Comparison of ENCODE assay signal across 41 mouse cellular contexts in genomic region chr14:75696096-75696495, GRCm38 (mm10). TPM values are rescaled to one million over a fixed set of nuclear protein-coding genes. Genes with fewer than 3 reads are reported as not detected.
DNase-seq lines count a peak whose midpoint lies in the region; ATAC-seq and TF ChIP-seq lines count a peak whose summit lies in the region.
"Had no signal": no experiment of that assay in that cellular context is flagged by ENCODE, and none has a peak within 500 bp of the region (broad histone marks: within the 10 kb centered on the region; RNA-seq: fewer than 3 reads in every experiment).

No protein-coding gene starts in this region.

- no peaks in the 10 kb centered on the region for H3K4me1 ChIP-seq in kidney, adult 2 months (ENCODE audit: control insufficient read depth, insufficient read depth, low read length)
- no peaks in the 10 kb centered on the region for H3K4me1 ChIP-seq in kidney, embryonic 16.5 days (ENCODE audit: insufficient read depth, low read length)
- H3K4me1 ChIP-seq: embryonic facial prominence, embryonic 13.5 days; forebrain, embryonic 12.5 days; hindbrain, embryonic 13.5 days; limb, embryonic 12.5 days; liver, embryonic 15.5 days; midbrain, embryonic 10.5 days; midbrain, embryonic 15.5 days; neural tube, embryonic 15.5 days had no signal

- no peak for TF ChIP-seq POLR2A in kidney, adult 2 months (IDR thresholded peaks at IDR 0.05; ENCODE audit: low read depth, low read length)

- no peak overlapping the region for H3K4me2 ChIP-seq in kidney, embryonic 16.5 days (replicated peaks; ENCODE audit: low read depth, low read length)
- H3K4me2 ChIP-seq: embryonic facial prominence, embryonic 13.5 days; forebrain, embryonic 12.5 days; heart, embryonic 11.5 days; hindbrain, embryonic 13.5 days; limb, embryonic 12.5 days; liver, embryonic 15.5 days; lung, embryonic 14.5 days; midbrain, embryonic 15.5 days; neural tube, embryonic 15.5 days had no signal

- no peak overlapping the region for H3K27ac ChIP-seq in kidney, adult 2 months (ENCODE audit: insufficient read depth, low read depth, low read length)
- no peak overlapping the region for H3K27ac ChIP-seq in kidney, embryonic 16.5 days (ENCODE audit: low read length)
- H3K27ac ChIP-seq: embryonic facial prominence, embryonic 13.5 days; forebrain, embryonic 12.5 days; hindbrain, embryonic 13.5 days; limb, embryonic 12.5 days; liver, embryonic 15.5 days; midbrain, embryonic 10.5 days; midbrain, embryonic 15.5 days; neural tube, embryonic 15.5 days had no signal

- no peak overlapping the region for H3K9ac ChIP-seq in kidney, embryonic 16.5 days (replicated peaks; ENCODE audit: low read length)
- H3K9ac ChIP-seq: embryonic facial prominence, embryonic 13.5 days; forebrain, embryonic 12.5 days; hindbrain, embryonic 13.5 days; limb, embryonic 12.5 days; liver, embryonic 15.5 days; lung, embryonic 14.5 days; midbrain, embryonic 15.5 days; neural tube, embryonic 15.5 days had no signal

- ATAC-seq in kidney, embryonic 16.5 days (ENCODE audit: low FRiP score, low TSS enrichment): no peak
- ATAC-seq: activated CD4-positive, CD25-positive, alpha-beta regulatory T cell, adult 4 months; midbrain, embryonic 15.5 days had no signal

- H3K27me3 ChIP-seq in kidney, adult 2 months (replicated peaks; ENCODE audit: control insufficient read depth, insufficient read depth, low read length): no peaks in the 10 kb centered on the region
- H3K27me3 ChIP-seq in kidney, embryonic 16.5 days (ENCODE audit: insufficient read depth, low read length): no peaks in the 10 kb centered on the region
- H3K27me3 ChIP-seq: CH12.LX; embryonic facial prominence, embryonic 13.5 days; forebrain, embryonic 12.5 days; hindbrain, embryonic 13.5 days; limb, embryonic 12.5 days; liver, embryonic 15.5 days; midbrain, embryonic 15.5 days; neural tube, embryonic 15.5 days had no signal

- H3K4me3 ChIP-seq in kidney, adult 2 months (ENCODE audit: insufficient read depth, low read depth, low read length): no peak overlapping the region
- no peak overlapping the region for H3K4me3 ChIP-seq in kidney, embryonic 16.5 days (ENCODE audit: low read length)
- H3K4me3 ChIP-seq: embryonic facial prominence, embryonic 13.5 days; erythroblast, embryonic 14.5 days; forebrain, embryonic 12.5 days; hindbrain, embryonic 13.5 days; limb, embryonic 12.5 days; liver, embryonic 15.5 days; midbrain, embryonic 10.5 days; midbrain, embryonic 15.5 days; neural tube, embryonic 15.5 days had no signal

- WGBS in kidney, adult 2 months: 74% methylated on average over 5 of the region's 5 CpGs
- 77% methylated on average over 5 of the region's 5 CpGs for WGBS in kidney, embryonic 16.5 days

- H3K9me3 ChIP-seq in kidney, embryonic 16.5 days (ENCODE audit: low read length): no peaks in the 10 kb centered on the region
- H3K9me3 ChIP-seq: embryonic facial prominence, embryonic 13.5 days; forebrain, embryonic 12.5 days; hindbrain, embryonic 13.5 days; limb, embryonic 12.5 days; liver, embryonic 15.5 days; midbrain, embryonic 15.5 days; neural tube, embryonic 15.5 days had no signal

- peak; percentile 14 for DNase-seq in kidney, adult 2 months
- DNase-seq in adrenal gland, adult 2 months: peak; percentile 66
- peak; percentile 9 for DNase-seq in adrenal gland, postnatal 25 days
- DNase-seq in left cerebral cortex, adult 8-10 months (ENCODE audit: low spot score in 2 of 2): no peak
- DNase-seq in thymus, postnatal 25 days: no peak
- DNase-seq in layer of hippocampus, postnatal 14 days (ENCODE audit: low spot score in 2 of 2): no peak
- DNase-seq: cerebellum, adult 11-12 months; cerebellum, adult 9-11 months; gastrocnemius, postnatal 14 days; heart, adult 11 months; heart, postnatal 4 days; kidney, adult 18-20 months; kidney, postnatal 10 days; layer of hippocampus, adult 9-11 months; lung, embryonic 14.5 days; lung, postnatal 14 days; right cerebral cortex, adult 18-20 months; spleen, adult 18-20 months; thymus, adult 18-20 months; thymus, postnatal 4 days had no signal

- no peak for TF ChIP-seq CTCF in kidney, adult 2 months (conservative IDR thresholded peaks at IDR 0.05; ENCODE audit: insufficient read depth, insufficient read length, low read depth, low read length)

- no peaks in the 10 kb centered on the region for H3K36me3 ChIP-seq in kidney, adult 2 months (ENCODE audit: control insufficient read depth, insufficient read depth, low read length)
- peaks cover 1% of the 10 kb centered on the region for H3K36me3 ChIP-seq in kidney, embryonic 16.5 days (ENCODE audit: insufficient read depth, low read length)
- H3K36me3 ChIP-seq: midbrain, embryonic 15.5 days had no signal

RNA-seq across cellular contexts. Expression of gene Erich6b, which starts 54.0 kb away (rescaled TPM):
- not detected in 2 replicates for polyA plus RNA-seq in kidney, adult 2 months (2012; rRNA removed)
- 0.21 and 0.25 TPM in 2 replicates for polyA plus RNA-seq in kidney, embryonic 16.5 days (2015; fragmentation: Nextera tagmentation; extraction: Ambion mirVana)
- total RNA-seq in adrenal gland, adult 2 months (2021): not detected
- polyA plus RNA-seq in adrenal gland, adult 2 months (2012; rRNA removed): not detected in 2 replicates
- not detected in 2 replicates for total RNA-seq in adrenal gland, postnatal 25 days (2021)
- not detected for total RNA-seq in left cerebral cortex, adult 8-10 months (2022)
- total RNA-seq in layer of hippocampus, postnatal 14 days (2021): not detected
- total RNA-seq: CH12.LX; common myeloid progenitor, adult 5-6 weeks; ES-E14; gastrocnemius, postnatal 14 days; heart, postnatal 4 days; left cerebral cortex, adult 18-20 months; left cerebral cortex, postnatal 25 days; liver, adult 2 months had no signal
- polyA plus RNA-seq: activated CD4-positive, CD25-positive, alpha-beta regulatory T cell, adult 4 months; C2C12; embryonic facial prominence, embryonic 13.5 days; erythroblast, embryonic 14.5 days; forebrain, embryonic 12.5 days; heart, embryonic 11.5 days; heart, embryonic 16.5 days; hindbrain, embryonic 13.5 days; limb, embryonic 12.5 days; liver, adult 2 months; liver, embryonic 15.5 days; lung, embryonic 14.5 days; midbrain, embryonic 10.5 days; midbrain, embryonic 15.5 days; neural tube, embryonic 15.5 days; stomach, embryonic 16.5 days had no signal

RNA-seq across cellular contexts. Expression of gene Cog3, which starts 58.2 kb away (rescaled TPM):
- 7.8 and 10.0 TPM in 2 replicates for polyA plus RNA-seq in kidney, adult 2 months (2012; rRNA removed)
- 24.2 and 25.2 TPM in 2 replicates for polyA plus RNA-seq in kidney, embryonic 16.5 days (2015; fragmentation: Nextera tagmentation; extraction: Ambion mirVana)
- 10 to 100 TPM; 22.1 to 27.4 TPM for total RNA-seq in adrenal gland, adult 2 months (2021)
- polyA plus RNA-seq in adrenal gland, adult 2 months (2012; rRNA removed): 5.5 and 5.8 TPM in 2 replicates
- 24.9 and 29.8 TPM in 2 replicates for total RNA-seq in adrenal gland, postnatal 25 days (2021)
- 10 to 100 TPM; 24.7 to 26.2 (median 25.5) TPM for total RNA-seq in left cerebral cortex, adult 8-10 months (2022)
- total RNA-seq in layer of hippocampus, postnatal 14 days (2021): 10 to 100 TPM; 22.9 to 24.8 TPM

Comparison
In these comparisons a context has a peak if more than half of its experiments do, and no peak if none do; other contexts are left out.
1. DNase-seq: peak in kidney, adult 2 months (single experiment), adrenal gland, adult 2 months (single experiment) and adrenal gland, postnatal 25 days (single experiment); none in left cerebral cortex, adult 8-10 months (0 of 2), thymus, postnatal 25 days (single experiment) and layer of hippocampus, postnatal 14 days (0 of 2).